Mouse (Mus musculus) embryonic facial prominence, embryonic 13.5 days (tissue): ENCODE data around the gene Mxi1. TPM values are rescaled to one million over a fixed set of nuclear protein-coding genes. Genes with fewer than 3 reads are reported as not detected.
A peak's percentile ranks its signal among the peaks of the same experiment; 100 is the strongest.

Experiments
- ATAC-seq: fragments of 200-750 bp; cut with Nextera tagmentation; 2 replicates; pipeline ENCODE4 v1.8.0; 2017; ENCODE audit warnings: low read depth; ENCODE audit not compliant: insufficient number of reproducible peaks, insufficient read depth, low FRiP score, low TSS enrichment
- H3K27ac ChIP-seq: fragments of 300-500 bp; sonication (generic); 2 replicates; pipeline ENCODE4 v1.5.1; 2015; ENCODE audit warnings: moderate library complexity, mild to moderate bottlenecking, inconsistent platforms
- H3K27me3 ChIP-seq: fragments of 300-500 bp; sonication (generic); 2 replicates; pipeline ENCODE4 v1.6.1; 2015; ENCODE audit warnings: mild to moderate bottlenecking, inconsistent platforms
- H3K36me3 ChIP-seq: fragments of 300-500 bp; sonication (generic); 2 replicates; pipeline ENCODE4 v1.6.1; 2015; ENCODE audit warnings: mild to moderate bottlenecking, inconsistent platforms
- H3K4me1 ChIP-seq: fragments of 300-500 bp; sonication (generic); 2 replicates; pipeline ENCODE4 v1.6.1; 2015; ENCODE audit warnings: inconsistent platforms
- H3K4me2 ChIP-seq: fragments of 300-500 bp; sonication (generic); 2 replicates; pipeline ENCODE4 v1.6.1; 2015; ENCODE audit warnings: moderate library complexity, mild to moderate bottlenecking, inconsistent platforms
- H3K4me3 ChIP-seq: fragments of 300-500 bp; sonication (generic); 2 replicates; pipeline ENCODE4 v1.5.1; 2015; ENCODE audit warnings: mild to moderate bottlenecking, inconsistent platforms
- H3K9ac ChIP-seq: fragments of 300-500 bp; sonication (generic); 2 replicates; pipeline ENCODE4 v1.6.1; 2015; ENCODE audit warnings: mild to moderate bottlenecking, inconsistent platforms
- H3K9me3 ChIP-seq: fragments of 300-500 bp; sonication (generic); 2 replicates; pipeline ENCODE4 v1.6.1; 2016; ENCODE audit warnings: inconsistent platforms
- WGBS: fragments of 180-500 bp; shearing (Covaris S2); methylation state at CpG from one replicate; pipeline ENCODE4 v1.1.7; 2015; ENCODE audit warnings: mixed read lengths; 5-methylcytosine and 5-hydroxymethylcytosine counted together
- polyA plus RNA-seq: library from polyadenylated mRNA; unstranded; fragments of >200 nt; fragmentation: Nextera tagmentation; extraction: Ambion mirVana; gene quantifications from 2 replicates; pipeline ENCODE4 v1.2.1, GENCODE M21; 2015

Mxi1 gene
- 26.5 and 40.3 TPM in 2 replicates for polyA plus RNA-seq

GRCm38 (mm10) chr19:53310348-53310747 lies at the start of gene Mxi1:
Gene Mxi1, plus strand, starts transcription at chr19:53310518.
- peak within 1 kb of the TSS; percentile 98 for H3K27ac ChIP-seq
- peak within 1 kb of the TSS; percentile 94 for H3K9ac ChIP-seq
- peak; percentile 74 for ATAC-seq
- H3K27me3 ChIP-seq, result no peaks in the 10 kb centered on the region
- peak within 1 kb of the TSS; percentile 97 for H3K4me3 ChIP-seq
- H3K4me1 ChIP-seq, result peaks cover 30% of the 10 kb centered on the region
- H3K9me3 ChIP-seq, result no peaks in the 10 kb centered on the region
- H3K4me2 ChIP-seq, result peak within 1 kb of the TSS; percentile 91
- H3K36me3 ChIP-seq, result no peaks in the 10 kb centered on the region
- WGBS, result under 1% methylated on average over 38 of the region's 38 CpGs

DNA sequence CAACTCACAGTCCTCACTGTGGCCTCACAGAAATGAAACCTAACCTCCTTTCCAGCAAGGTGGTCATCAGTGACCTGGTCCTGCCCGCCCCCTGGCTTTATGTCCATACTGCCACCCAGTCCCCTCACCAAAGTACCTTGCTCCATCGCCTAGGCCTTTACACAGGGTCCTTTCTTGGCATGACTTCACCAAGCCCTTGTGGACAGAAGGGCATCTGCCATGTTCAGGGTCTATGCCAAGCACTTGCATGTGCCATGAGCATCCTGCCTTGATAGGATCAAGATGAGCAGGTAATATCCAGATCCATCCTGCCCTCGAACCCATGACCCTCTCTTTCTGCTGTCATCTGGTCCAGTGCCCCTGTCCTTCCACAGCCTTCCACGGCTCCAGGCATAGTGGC lies 49.5 kb upstream of the Mxi1 start:
- Histone ChIP-seq H3K4me2 (no peak overlapping the region), H3K4me1 (peaks cover 12% of the 10 kb centered on the region; the same call in 1 of the 2 replicates), H3K9me3 (peaks cover 3% of the 10 kb centered on the region; the same call in 1 of the 2 replicates), H3K4me3 (no peak overlapping the region), H3K27ac (no peak overlapping the region), H3K27me3 (no peaks in the 10 kb centered on the region), H3K36me3 (no peaks in the 10 kb centered on the region), H3K9ac (no peak overlapping the region)
- 89% methylated on average over 4 of the region's 4 CpGs for WGBS
- ATAC-seq, result no peak

GRCm38 (mm10) chr19:53262061-53262460 lies 48.3 kb upstream of the Mxi1 start:
- Histone ChIP-seq H3K36me3 (no peaks in the 10 kb centered on the region), H3K4me1 (peaks cover 12% of the 10 kb centered on the region; the same call in 1 of the 2 replicates), H3K4me2 (no peak overlapping the region), H3K4me3 (no peak overlapping the region), H3K9ac (no peak overlapping the region), H3K27ac (no peak overlapping the region), H3K9me3 (no peaks in the 10 kb centered on the region), H3K27me3 (no peaks in the 10 kb centered on the region)
- WGBS, result 79% methylated on average over 7 of the region's 7 CpGs
- ATAC-seq, result no peak

DNA sequence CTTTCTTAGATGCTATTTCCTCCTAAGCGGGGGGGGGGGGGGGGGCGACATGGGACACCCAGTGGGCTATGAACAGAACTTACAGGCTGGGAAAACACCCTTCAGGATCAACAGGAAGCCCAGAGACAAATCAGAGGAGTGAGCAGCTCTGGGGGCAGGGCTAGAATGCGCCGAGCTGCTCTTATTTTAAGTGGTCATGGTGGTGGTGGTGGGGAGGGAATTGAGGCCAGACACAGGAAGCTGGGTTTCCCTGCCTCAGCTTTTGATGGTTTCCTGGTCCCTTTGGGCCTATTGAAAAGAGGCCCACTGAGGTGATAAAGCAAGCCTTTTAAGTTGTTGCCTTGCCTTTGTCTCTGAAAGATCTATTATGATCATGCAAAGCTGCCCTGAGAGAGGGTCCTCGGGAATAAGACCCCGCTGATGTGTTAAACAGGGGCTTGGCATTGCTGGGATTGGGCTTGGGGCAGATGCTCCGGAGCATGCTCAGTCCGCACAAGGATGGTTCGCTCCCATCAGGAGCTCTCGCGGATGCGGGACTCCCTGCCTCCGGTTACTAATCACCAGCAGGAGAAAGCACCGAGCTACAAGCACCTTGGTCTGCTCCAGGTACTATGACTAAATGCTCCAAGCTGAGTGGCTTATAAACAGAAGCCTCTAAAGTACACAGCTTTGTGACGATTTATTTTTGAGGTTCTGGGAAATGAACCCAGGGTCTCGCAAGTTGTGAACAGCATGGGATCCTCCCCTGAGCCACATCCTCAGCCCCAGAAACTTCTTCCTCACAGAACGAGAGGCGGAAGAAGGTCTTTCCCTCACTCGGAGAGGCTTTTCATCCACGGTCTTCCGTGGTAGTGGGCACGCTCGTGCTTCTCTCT lies 46.2 kb upstream of the Mxi1 start:
- H3K4me1 ChIP-seq, result peaks cover 12% of the 10 kb centered on the region; the same call in 1 of the 2 replicates
- no peaks in the 10 kb centered on the region for H3K36me3 ChIP-seq
- 35% methylated on average over 23 of the region's 23 CpGs for WGBS
- H3K27ac ChIP-seq, result no peak overlapping the region
- H3K9ac ChIP-seq, result no peak overlapping the region
- peak overlapping the region; percentile 19; the same call in 1 of the 2 replicates for H3K4me2 ChIP-seq
- H3K9me3 ChIP-seq, result no peaks in the 10 kb centered on the region
- no peaks in the 10 kb centered on the region for H3K27me3 ChIP-seq
- no peak overlapping the region for H3K4me3 ChIP-seq
- ATAC-seq, result no peak

- WGBS, result 51% methylated on average over 12 of the region's 12 CpGs
- Histone ChIP-seq H3K4me3 (no peak overlapping the region), H3K36me3 (no peaks in the 10 kb centered on the region), H3K27ac (no peak overlapping the region), H3K9ac (no peak overlapping the region), H3K9me3 (no peaks in the 10 kb centered on the region), H3K4me1 (peaks cover 12% of the 10 kb centered on the region; the same call in 1 of the 2 replicates), H3K27me3 (no peaks in the 10 kb centered on the region), H3K4me2 (no peak overlapping the region)
- 0 out of 2 replicates have a peak, but pooled peaks have one; percentile 12 for ATAC-seq
Observed at GRCm38 (mm10) chr19:53264821-53265727, 45.2 kb upstream of the Mxi1 start.

- Histone ChIP-seq H3K4me1 (peaks cover 12% of the 10 kb centered on the region; the same call in 1 of the 2 replicates), H3K4me2 (no peak overlapping the region), H3K27ac (no peak overlapping the region), H3K9ac (no peak overlapping the region), H3K9me3 (no peaks in the 10 kb centered on the region), H3K27me3 (no peaks in the 10 kb centered on the region), H3K36me3 (no peaks in the 10 kb centered on the region), H3K4me3 (no peak overlapping the region)
- 88% methylated on average over 9 of the region's 9 CpGs for WGBS
- ATAC-seq, result no peak
Observed at GRCm38 (mm10) chr19:53267305-53267704, 43.0 kb upstream of the Mxi1 start.

- Histone ChIP-seq H3K4me3 (no peak overlapping the region), H3K27ac (no peak overlapping the region), H3K36me3 (no peaks in the 10 kb centered on the region), H3K9ac (no peak overlapping the region), H3K4me1 (peaks cover 5% of the 10 kb centered on the region; the same call in 1 of the 2 replicates), H3K4me2 (no peak overlapping the region), H3K27me3 (no peaks in the 10 kb centered on the region), H3K9me3 (no peaks in the 10 kb centered on the region)
- WGBS, result 88% methylated on average over 17 of the region's 17 CpGs
- no peak for ATAC-seq
Observed at GRCm38 (mm10) chr19:53273055-53273722, 37.1 kb upstream of the Mxi1 start.

DNA sequence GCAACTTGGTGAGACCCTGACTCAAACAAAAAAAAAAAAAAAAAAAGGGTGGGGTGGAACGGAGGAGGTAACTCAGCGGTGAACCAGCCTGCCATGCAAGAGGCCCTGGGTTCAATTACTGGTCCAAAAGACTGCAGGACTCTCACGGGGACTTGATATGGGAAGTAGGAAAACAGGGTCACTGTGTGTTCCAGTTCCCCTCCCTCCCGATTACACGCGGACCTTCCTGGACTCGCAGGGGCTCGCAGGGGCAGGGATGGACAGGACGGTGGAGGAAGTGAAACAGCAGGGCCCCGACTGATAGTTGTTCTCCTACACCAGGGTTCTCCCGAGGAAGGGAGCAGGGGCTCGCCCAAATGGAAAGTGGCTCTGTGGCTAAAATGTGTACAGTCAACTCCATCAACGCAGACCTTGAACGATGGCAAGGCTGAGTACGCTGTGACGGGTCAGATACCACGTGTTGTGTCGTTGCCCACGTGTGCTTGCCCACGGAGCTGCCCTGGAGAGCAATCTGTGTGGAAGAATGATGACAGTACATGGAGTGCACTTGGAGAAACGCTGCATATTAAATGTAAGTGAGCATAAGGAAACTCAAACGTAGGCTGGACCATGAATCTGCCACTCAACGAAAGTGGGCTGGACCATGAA lies 36.4 kb upstream of the Mxi1 start:
- no peak overlapping the region for H3K4me2 ChIP-seq
- peaks cover 10% of the 10 kb centered on the region; the same call in 1 of the 2 replicates for H3K4me1 ChIP-seq
- no peak overlapping the region for H3K27ac ChIP-seq
- no peak overlapping the region for H3K4me3 ChIP-seq
- no peaks in the 10 kb centered on the region for H3K36me3 ChIP-seq
- ATAC-seq, result no peak
- H3K27me3 ChIP-seq, result no peaks in the 10 kb centered on the region
- H3K9me3 ChIP-seq, result no peaks in the 10 kb centered on the region
- H3K9ac ChIP-seq, result no peak overlapping the region
- 80% methylated on average over 23 of the region's 23 CpGs for WGBS

- Histone ChIP-seq H3K4me1 (peaks cover 14% of the 10 kb centered on the region; the same call in 1 of the 2 replicates), H3K9me3 (no peaks in the 10 kb centered on the region), H3K4me2 (no peak overlapping the region), H3K27ac (no peak overlapping the region), H3K27me3 (no peaks in the 10 kb centered on the region), H3K9ac (0 out of 2 replicates have a peak overlapping the region, but pooled peaks have one; percentile 16), H3K36me3 (no peaks in the 10 kb centered on the region), H3K4me3 (no peak overlapping the region)
- WGBS, result 51% methylated on average over 3 of the region's 3 CpGs
- no peak for ATAC-seq
Observed at GRCm38 (mm10) chr19:53275204-53275603, 35.1 kb upstream of the Mxi1 start.

DNA sequence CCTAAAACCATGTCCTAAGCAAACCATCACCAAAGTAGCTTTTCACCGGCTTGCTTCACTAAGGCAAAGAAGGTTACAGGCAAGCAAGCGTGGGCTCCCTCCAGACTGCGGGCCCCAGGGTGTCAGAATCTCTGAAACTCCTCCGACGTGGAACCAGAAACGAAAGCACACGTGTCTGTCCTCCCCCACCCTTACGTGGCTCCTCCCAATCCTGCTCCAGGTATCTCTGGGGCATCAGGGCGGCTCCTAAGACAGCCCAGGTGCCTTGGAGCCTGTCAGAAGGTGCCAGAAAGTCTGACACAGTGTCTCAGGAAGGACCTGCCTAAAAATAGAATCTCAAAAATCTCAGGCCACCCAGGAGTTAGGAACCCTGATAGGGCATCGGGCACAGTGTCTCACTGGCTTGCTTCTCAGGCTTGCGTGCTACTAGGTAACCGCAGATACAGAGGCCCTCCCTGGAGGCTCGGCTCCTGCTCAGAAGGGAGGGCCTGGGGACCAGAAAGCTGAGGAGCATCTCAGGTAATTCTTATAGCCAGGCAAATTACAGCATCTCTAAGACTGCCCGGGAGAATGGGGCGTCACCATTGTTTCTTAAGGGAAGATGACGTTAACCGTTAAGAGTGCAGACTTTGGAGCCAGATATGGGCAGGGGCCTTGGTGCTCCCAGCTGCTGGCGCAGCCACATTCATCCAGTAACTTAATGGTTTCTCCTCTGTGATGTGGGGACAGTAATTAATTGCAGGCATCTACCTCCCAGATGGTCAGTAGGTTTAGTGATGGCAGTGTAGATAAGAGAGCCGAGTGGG lies 33.2 kb upstream of the Mxi1 start:
- H3K27me3 ChIP-seq, result no peaks in the 10 kb centered on the region
- no peak overlapping the region for H3K27ac ChIP-seq
- ATAC-seq, result peak; percentile 39; the same call in 1 of the 2 replicates
- no peak overlapping the region for H3K9ac ChIP-seq
- H3K36me3 ChIP-seq, result no peaks in the 10 kb centered on the region
- H3K4me2 ChIP-seq, result 0 out of 2 replicates have a peak overlapping the region, but pooled peaks have one; percentile 1
- no peaks in the 10 kb centered on the region for H3K9me3 ChIP-seq
- peaks cover 14% of the 10 kb centered on the region; the same call in 1 of the 2 replicates for H3K4me1 ChIP-seq
- H3K4me3 ChIP-seq, result no peak overlapping the region
- WGBS, result 61% methylated on average over 19 of the region's 19 CpGs
